Mouse (Mus musculus): ENCODE data around the gene Itga9. TPM values are rescaled to one million over a fixed set of nuclear protein-coding genes. Genes with fewer than 3 reads are reported as not detected.

The Itga9 gene
- polyA plus RNA-seq, 1 experiment = 6.2 TPM

DNA sequence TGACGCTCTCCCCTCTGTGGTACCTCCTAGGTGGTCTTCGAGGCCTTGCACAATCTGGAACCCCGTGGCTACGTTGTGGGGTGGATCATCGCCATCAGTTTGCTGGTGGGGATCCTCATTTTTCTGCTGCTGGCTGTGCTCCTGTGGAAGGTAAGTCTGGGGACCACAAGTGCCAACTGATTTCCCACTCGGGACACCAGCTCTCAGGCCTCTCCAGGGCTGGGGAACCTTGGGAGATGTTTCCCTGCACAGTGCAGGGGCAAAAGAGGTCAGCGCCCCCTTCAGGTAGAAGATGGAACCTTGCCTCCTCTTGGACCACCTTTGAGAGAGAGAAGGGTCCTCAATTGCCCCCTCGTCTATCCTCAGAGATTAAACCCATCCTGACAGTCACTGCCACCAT is 281.2 kb downstream of the Itga9 start:
- Histone ChIP-seq H3K36me3 (ENCODE audit: control insufficient read depth, insufficient read depth, low read length) (no peaks in the 10 kb centered on the region), H3K4me3 (ENCODE audit: control insufficient read depth, low read depth, low read length) (no peak overlapping the region), H3K27ac (ENCODE audit: control insufficient read depth, insufficient read depth, low read depth, low read length) (no peak overlapping the region), H3K27me3 (ENCODE audit: control insufficient read depth, insufficient read depth, low read length) (no peaks in the 10 kb centered on the region), H3K4me1 (ENCODE audit: control insufficient read depth, insufficient read depth, low read length) (peaks cover 7% of the 10 kb centered on the region)
- TF ChIP-seq POLR2A (IDR thresholded peaks at IDR 0.05; ENCODE audit: control insufficient read depth, low read depth, low read length) (no peak), CTCF (IDR thresholded peaks at IDR 0.05; ENCODE audit: control insufficient read depth, insufficient read depth, insufficient replicate concordance, low read depth, low read length) (peak; percentile 43; the same call in 1 of the 2 replicates)

DNA sequence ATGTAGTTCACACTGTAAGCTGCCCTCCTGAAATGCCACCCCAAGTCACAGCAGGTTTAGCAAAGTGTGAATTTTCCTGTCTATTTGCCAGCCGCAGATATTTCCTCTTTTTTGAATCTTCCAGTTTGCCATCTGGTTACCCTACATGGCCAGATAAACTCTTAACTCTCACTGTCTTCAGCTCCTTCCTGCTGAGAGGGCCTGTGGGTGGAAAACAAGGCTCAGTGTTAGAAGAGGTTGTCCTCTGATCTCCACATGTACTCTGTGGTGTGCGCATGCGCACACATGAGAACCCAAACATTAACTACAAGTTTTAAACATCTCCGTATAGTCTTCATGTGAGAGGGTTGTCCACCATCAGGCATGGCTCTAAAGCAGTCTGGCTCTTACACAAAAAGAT is 283.7 kb downstream of the Itga9 start:
- Histone ChIP-seq H3K27ac (ENCODE audit: control insufficient read depth, insufficient read depth, low read depth, low read length) (no peak overlapping the region), H3K36me3 (ENCODE audit: control insufficient read depth, insufficient read depth, low read length) (no peaks in the 10 kb centered on the region), H3K4me3 (ENCODE audit: control insufficient read depth, low read depth, low read length) (no peak overlapping the region), H3K4me1 (ENCODE audit: control insufficient read depth, insufficient read depth, low read length) (peaks cover 7% of the 10 kb centered on the region), H3K27me3 (ENCODE audit: control insufficient read depth, insufficient read depth, low read length) (no peaks in the 10 kb centered on the region)
- TF ChIP-seq CTCF (IDR thresholded peaks at IDR 0.05; ENCODE audit: control insufficient read depth, insufficient read depth, insufficient replicate concordance, low read depth, low read length) (no peak), POLR2A (IDR thresholded peaks at IDR 0.05; ENCODE audit: control insufficient read depth, low read depth, low read length) (no peak)

DNA sequence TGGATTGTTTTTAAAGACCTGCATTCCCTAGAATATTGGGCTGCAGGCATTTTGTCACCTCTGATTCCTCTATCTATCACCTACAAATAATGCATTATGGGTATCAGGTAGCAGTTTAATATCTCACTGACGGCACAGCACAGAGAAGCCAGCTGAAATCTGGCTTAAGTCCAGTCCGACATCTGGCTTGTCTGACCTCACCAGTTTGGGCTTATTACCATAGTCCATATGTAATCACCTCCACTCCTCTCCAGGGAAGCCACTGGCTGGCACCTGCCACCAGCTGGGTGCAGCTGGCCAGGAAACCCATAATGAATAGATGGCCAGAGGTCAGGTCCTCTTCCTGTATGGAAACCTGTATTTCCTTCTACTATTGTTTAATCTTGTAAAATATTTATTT is 284.2 kb downstream of the Itga9 start:
- no peak overlapping the region for H3K27ac ChIP-seq (ENCODE audit: control insufficient read depth, insufficient read depth, low read depth, low read length)
- H3K27me3 ChIP-seq (ENCODE audit: control insufficient read depth, insufficient read depth, low read length) = no peaks in the 10 kb centered on the region
- TF ChIP-seq CTCF (IDR thresholded peaks at IDR 0.05; ENCODE audit: control insufficient read depth, insufficient read depth, insufficient replicate concordance, low read depth, low read length) = no peak

DNA sequence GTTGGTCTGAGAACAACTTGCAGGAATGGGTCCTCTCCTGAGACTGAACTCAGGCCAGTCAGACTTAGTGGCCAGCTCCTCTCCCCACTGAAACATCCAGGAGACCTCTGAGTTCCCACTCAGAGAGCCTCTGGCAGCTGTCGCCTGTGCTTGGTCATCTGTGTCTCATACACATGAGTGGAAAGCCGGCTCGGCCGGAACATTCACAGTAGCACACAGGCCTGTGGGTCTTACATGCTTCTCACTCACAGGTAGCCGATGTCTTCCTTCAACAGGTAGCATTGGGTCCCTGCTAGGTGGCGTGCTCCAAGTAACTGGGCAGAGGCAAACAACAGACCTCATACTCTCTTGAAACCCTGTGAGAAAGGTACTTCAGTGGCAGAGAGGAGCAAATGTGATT is 284.6 kb downstream of the Itga9 start:
- H3K27ac ChIP-seq (ENCODE audit: control insufficient read depth, insufficient read depth, low read depth, low read length) = no peak overlapping the region
- H3K4me1 ChIP-seq (ENCODE audit: control insufficient read depth, insufficient read depth, low read length) = peaks cover 7% of the 10 kb centered on the region
- H3K27me3 ChIP-seq (ENCODE audit: control insufficient read depth, insufficient read depth, low read length) = no peaks in the 10 kb centered on the region
- no peaks in the 10 kb centered on the region for H3K36me3 ChIP-seq (ENCODE audit: control insufficient read depth, insufficient read depth, low read length)
- no peak for TF ChIP-seq CTCF (IDR thresholded peaks at IDR 0.05; ENCODE audit: control insufficient read depth, insufficient read depth, insufficient replicate concordance, low read depth, low read length)
- no peak for TF ChIP-seq POLR2A (IDR thresholded peaks at IDR 0.05; ENCODE audit: control insufficient read depth, low read depth, low read length)
- H3K4me3 ChIP-seq (ENCODE audit: control insufficient read depth, low read depth, low read length) = no peak overlapping the region

More for the DNA sequence above, 284.2 kb downstream of the Itga9 start:
- H3K36me3 ChIP-seq (ENCODE audit: control insufficient read depth, insufficient read depth, low read length) = no peaks in the 10 kb centered on the region
- H3K4me1 ChIP-seq (ENCODE audit: control insufficient read depth, insufficient read depth, low read length) = peaks cover 7% of the 10 kb centered on the region
- H3K4me3 ChIP-seq (ENCODE audit: control insufficient read depth, low read depth, low read length) = no peak overlapping the region

DNA sequence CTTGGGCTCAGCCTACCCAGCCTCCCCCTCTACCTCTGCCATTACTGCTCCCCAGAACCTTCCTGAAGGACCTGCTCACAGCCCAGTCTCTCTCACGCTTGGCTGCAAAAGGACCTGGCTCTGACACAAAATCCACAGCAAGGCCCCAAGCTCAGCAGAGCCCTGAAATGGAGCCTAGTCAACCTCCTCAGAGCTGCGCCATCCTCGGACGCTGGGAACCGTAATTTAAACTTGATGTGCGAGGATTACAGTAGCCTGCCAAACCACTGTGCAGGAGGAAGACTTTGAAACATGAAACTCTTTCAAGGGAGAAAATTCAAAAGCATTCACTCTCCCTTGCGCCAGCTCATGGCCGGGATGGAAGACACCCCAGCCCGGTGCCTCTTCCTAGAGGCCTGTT is 285.1 kb downstream of the Itga9 start:
- TF ChIP-seq CTCF (IDR thresholded peaks at IDR 0.05; ENCODE audit: control insufficient read depth, insufficient read depth, insufficient replicate concordance, low read depth, low read length) (no peak), POLR2A (IDR thresholded peaks at IDR 0.05; ENCODE audit: control insufficient read depth, low read depth, low read length) (no peak)
- Histone ChIP-seq H3K27me3 (ENCODE audit: control insufficient read depth, insufficient read depth, low read length) (no peaks in the 10 kb centered on the region), H3K27ac (ENCODE audit: control insufficient read depth, insufficient read depth, low read depth, low read length) (no peak overlapping the region), H3K36me3 (ENCODE audit: control insufficient read depth, insufficient read depth, low read length) (no peaks in the 10 kb centered on the region), H3K4me1 (ENCODE audit: control insufficient read depth, insufficient read depth, low read length) (peaks cover 7% of the 10 kb centered on the region), H3K4me3 (ENCODE audit: control insufficient read depth, low read depth, low read length) (no peak overlapping the region)

DNA sequence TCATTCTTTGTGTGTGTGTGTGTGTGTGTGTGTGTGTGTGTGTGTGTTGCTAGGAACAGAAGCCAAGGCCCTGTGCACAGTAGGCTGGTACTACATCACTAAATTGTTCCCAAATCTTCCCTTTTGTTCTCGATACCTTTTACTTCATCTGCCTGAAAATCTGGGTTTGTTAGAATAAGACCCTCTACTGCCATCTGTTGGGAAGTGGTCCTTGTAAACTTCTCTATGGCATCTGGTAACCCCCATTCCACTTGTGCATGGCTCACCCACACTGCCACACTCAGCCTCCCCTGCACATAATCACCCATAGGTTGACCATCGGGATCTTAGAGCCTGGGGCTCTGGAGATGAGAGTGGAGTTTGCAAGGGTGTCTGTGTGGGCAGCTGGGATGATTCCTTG is 288.6 kb downstream of the Itga9 start:
- TF ChIP-seq CTCF (IDR thresholded peaks at IDR 0.05; ENCODE audit: control insufficient read depth, insufficient read depth, insufficient replicate concordance, low read depth, low read length) = no peak
- TF ChIP-seq POLR2A (IDR thresholded peaks at IDR 0.05; ENCODE audit: control insufficient read depth, low read depth, low read length) = no peak
- Histone ChIP-seq H3K4me3 (ENCODE audit: control insufficient read depth, low read depth, low read length) (no peak overlapping the region), H3K27ac (ENCODE audit: control insufficient read depth, insufficient read depth, low read depth, low read length) (no peak overlapping the region), H3K27me3 (ENCODE audit: control insufficient read depth, insufficient read depth, low read length) (no peaks in the 10 kb centered on the region), H3K36me3 (ENCODE audit: control insufficient read depth, insufficient read depth, low read length) (no peaks in the 10 kb centered on the region), H3K4me1 (ENCODE audit: control insufficient read depth, insufficient read depth, low read length) (no peaks in the 10 kb centered on the region)

DNA sequence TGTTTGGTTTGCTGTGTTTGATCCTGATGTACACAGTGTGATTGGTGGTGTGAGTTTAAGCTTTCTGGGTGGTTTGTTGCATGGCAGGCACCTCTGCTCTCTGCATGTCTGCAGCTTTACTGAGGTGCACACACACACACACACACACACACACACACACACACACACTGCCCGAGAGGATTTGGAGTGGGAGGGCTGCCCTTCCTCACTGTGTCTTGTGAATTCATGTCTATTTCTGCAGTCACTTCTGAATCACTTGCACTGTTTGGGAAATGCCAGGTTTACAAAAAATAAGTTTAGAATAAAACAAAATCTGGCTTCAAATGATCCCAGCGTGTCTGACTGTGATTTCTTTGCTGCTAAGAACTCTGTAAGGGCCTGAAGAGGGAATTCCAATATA is 294.2 kb downstream of the Itga9 start:
- H3K27ac ChIP-seq (ENCODE audit: control insufficient read depth, insufficient read depth, low read depth, low read length) = no peak overlapping the region
- no peaks in the 10 kb centered on the region for H3K4me1 ChIP-seq (ENCODE audit: control insufficient read depth, insufficient read depth, low read length)
- no peaks in the 10 kb centered on the region for H3K27me3 ChIP-seq (ENCODE audit: control insufficient read depth, insufficient read depth, low read length)
- TF ChIP-seq CTCF (IDR thresholded peaks at IDR 0.05; ENCODE audit: control insufficient read depth, insufficient read depth, insufficient replicate concordance, low read depth, low read length) (no peak), POLR2A (IDR thresholded peaks at IDR 0.05; ENCODE audit: control insufficient read depth, low read depth, low read length) (no peak)
- H3K4me3 ChIP-seq (ENCODE audit: control insufficient read depth, low read depth, low read length) = no peak overlapping the region
- H3K36me3 ChIP-seq (ENCODE audit: control insufficient read depth, insufficient read depth, low read length) = no peaks in the 10 kb centered on the region

DNA sequence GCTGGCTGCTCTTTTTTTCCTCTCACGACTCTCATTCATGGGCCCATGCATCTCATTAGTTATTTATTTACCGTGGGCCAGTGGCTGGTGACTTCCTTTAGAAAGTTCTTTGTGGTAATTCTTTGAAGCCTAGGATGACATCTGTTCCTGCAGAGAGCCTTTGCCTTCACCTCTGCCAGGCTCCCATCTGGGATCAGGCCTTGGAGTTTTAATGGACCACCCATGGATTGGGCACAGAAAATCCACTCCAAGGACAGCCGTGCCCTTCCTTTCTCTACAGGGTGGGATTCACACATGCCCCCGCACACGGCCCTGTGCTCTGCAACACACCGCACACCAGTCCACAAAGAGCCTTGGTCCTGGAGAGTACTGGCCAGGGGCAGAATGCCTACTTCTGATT is 295.4 kb downstream of the Itga9 start:
- H3K36me3 ChIP-seq (ENCODE audit: control insufficient read depth, insufficient read depth, low read length) = no peaks in the 10 kb centered on the region
- no peak for TF ChIP-seq CTCF (IDR thresholded peaks at IDR 0.05; ENCODE audit: control insufficient read depth, insufficient read depth, insufficient replicate concordance, low read depth, low read length)
- no peak for TF ChIP-seq POLR2A (IDR thresholded peaks at IDR 0.05; ENCODE audit: control insufficient read depth, low read depth, low read length)
- H3K27me3 ChIP-seq (ENCODE audit: control insufficient read depth, insufficient read depth, low read length) = no peaks in the 10 kb centered on the region
- no peak overlapping the region for H3K27ac ChIP-seq (ENCODE audit: control insufficient read depth, insufficient read depth, low read depth, low read length)
- H3K4me1 ChIP-seq (ENCODE audit: control insufficient read depth, insufficient read depth, low read length) = no peaks in the 10 kb centered on the region
- no peak overlapping the region for H3K4me3 ChIP-seq (ENCODE audit: control insufficient read depth, low read depth, low read length)
